Mouse (Mus musculus): ENCODE results near the gene Lrrc45.

- TF ChIP-seq CTCF (IDR thresholded peaks at IDR 0.05; ENCODE audit: extremely low read depth, insufficient read depth, low read length): no peak
- TF ChIP-seq POLR2A (IDR thresholded peaks at IDR 0.05; ENCODE audit: extremely low read depth, insufficient read depth, low read length): no peak
These were observed 18.1 kb upstream of the Lrrc45 start for GRCm38 (mm10) chr11:120695641-120696040.
